Mouse (Mus musculus) left cerebral cortex, adult 18-20 months (tissue): ENCODE measurements around the gene Ccdc22. TPM values are rescaled to one million over a fixed set of nuclear protein-coding genes. Genes with fewer than 3 reads are reported as not detected.

Experiments
- DNase-seq, 2 experiments: peaks; one replicate each; pipeline ENCODE4 v3.0.0; 2021 to 2022; ENCODE audit warnings: low spot score in 2 of 2, mixed read lengths in 1 of 2
- long read RNA-seq, 2 experiments: library from polyadenylated mRNA; stranded (forward); transcript quantifications; one replicate each; pipeline ENCODE4 v2.0.0; 2021
- total RNA-seq, 2 experiments: library from RNA; stranded (reverse); gene quantifications; 2 replicates each; pipeline ENCODE4 v1.2.3; 2021

Gene Ccdc22
- 10 to 100 TPM; 29.0 to 34.2 TPM for total RNA-seq
- long read RNA-seq, experiment 1, transcript Ccdc22-201 (17 exons, 2,353 nt): major isoform, 30 of 52 reads
- long read RNA-seq, experiment 1, partial matches to known transcripts: 7 of 52 reads
- long read RNA-seq, experiment 1, other reads (novel, unspliced or antisense): 14 of 52 reads
- long read RNA-seq, experiment 2, transcript Ccdc22-201 (17 exons, 2,353 nt): major isoform, 42 of 61 reads
- long read RNA-seq, experiment 2, partial matches to known transcripts: 6 of 61 reads
- long read RNA-seq, experiment 2, other reads (novel, unspliced or antisense): 13 of 61 reads

DNA sequence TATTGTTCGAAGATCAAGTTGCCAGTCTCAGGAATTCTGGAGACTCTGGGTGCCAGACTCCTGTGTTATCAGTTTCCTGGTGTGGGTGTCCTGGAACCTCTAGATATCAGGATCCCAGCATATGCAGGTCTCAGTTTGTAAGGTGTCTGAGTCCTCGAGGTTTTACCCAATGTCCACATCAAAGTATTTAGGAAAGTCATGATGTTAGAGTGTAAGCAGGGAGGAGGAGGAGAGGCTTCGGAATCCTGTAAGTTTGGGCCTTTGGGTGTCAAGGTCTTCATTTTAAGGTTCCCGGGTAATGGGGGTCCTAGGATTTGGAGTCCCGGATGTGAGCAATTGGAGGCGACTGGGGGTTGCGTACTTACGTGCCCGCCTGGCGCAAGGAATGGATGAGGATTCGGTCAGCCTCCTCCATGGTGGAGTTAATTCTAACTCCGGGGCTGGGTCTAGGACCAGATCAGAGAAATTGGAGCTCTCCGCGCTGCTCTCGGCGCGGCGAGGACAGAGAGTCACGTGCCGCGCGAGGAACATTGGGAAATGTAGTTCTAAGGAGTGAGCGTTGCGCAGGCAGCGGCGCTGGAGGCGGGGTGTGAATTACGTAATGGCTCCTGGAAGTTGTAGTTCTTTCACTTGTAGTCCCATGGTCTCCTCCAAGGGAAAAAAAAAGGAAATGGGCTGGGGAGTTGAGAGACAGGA is at the start of gene Ccdc22:
Ccdc22 (minus strand) TSS at position 639 of the 696 bp plus-strand sequence.
- peak; percentile 79 to 86 for DNase-seq

- DNase-seq: peak; percentile 29 to 51
Measured at GRCm38 (mm10) chrX:7648671-7649304, 43.5 kb upstream of the Ccdc22 start.

GRCm38 (mm10) chrX:7645349-7645748 is 40.0 kb upstream of the Ccdc22 start:
- peak; percentile 74 to 80 for DNase-seq

DNA sequence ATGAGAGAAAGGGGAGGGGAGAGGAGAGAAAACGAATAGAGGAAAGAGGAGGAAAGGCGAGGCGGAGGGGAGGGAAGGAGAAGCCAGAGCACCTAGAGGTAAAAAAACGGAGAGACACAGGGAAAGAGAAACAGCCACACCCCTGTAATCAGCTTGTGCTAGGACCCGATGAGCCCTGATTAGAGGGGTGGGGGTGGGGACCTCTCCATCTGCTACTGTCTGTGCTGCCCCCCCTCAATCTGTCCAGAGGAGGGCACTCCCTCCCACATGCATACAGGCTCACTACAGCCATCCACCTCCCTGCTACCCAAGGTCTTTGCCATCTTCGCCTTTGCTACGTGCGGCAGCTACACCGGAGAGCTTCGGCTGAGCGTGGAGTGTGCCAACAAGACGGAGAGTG is 35.5 kb upstream of the Ccdc22 start:
- DNase-seq: no peak

- DNase-seq: peak in 1 of 2 experiments; percentile 18
Measured at GRCm38 (mm10) chrX:7639536-7640325, 34.4 kb upstream of the Ccdc22 start.

DNA sequence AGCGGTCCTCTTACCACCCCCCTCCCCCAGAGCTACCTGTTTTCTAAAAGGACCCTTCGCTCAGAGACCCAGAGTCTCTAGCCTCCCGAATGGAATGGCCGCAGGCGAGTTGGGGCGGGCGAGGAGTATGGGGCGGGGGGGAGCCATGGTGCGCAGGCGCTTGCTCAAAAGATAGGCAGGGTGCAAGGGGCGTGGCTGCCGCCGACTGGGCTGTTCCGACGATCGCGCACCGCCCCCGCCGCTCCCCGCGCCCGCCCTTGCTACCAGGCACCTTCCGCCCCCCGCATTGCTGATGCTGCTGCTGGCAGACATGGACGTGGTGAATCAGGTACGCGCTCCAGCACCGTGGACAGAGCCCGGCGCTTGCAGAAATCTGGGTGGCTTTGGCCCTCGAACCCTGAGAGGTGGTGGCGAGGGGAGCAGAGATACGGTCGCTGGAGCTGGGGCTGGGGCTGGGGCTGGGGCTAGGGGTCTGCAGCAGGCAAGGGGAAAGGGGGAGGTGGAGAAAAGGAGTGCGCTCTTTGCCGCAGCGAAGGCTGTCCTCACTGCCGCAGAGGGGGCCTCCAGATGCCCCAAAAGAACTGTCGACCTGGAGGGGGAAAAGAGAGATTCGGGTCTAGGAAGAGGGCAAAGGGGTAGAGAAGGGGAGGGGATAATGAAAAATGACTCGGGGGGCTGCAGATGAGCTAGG is 33.2 kb upstream of the Ccdc22 start, which contains the start of gene Syp:
Syp (plus strand) TSS at position 71 of the 691 bp plus-strand sequence.
- peak; percentile 84 to 85 for DNase-seq

DNA sequence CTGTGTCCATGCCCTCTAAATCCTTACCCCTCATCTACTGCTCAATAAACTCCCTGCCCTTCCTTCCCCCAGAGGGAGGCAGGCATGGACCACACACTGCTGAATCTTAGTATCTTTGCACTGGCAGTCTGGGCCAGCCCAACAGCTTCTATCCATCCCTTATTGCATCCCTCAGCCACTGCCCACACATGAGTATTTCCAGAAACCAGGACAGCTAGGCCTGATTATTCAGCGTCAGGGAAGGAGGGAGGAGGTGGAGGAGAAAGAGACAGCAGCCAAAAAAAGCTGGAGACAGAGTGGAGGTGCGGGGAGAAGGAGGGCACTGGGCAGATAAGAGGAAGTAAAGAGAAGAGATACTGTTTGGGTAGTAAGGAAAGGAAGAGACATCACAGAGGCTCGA is 29.8 kb upstream of the Ccdc22 start:
- peak in 1 of 2 experiments; percentile 74 for DNase-seq

GRCm38 (mm10) chrX:7632560-7632959 is 27.2 kb upstream of the Ccdc22 start:
- no peak for DNase-seq

DNA sequence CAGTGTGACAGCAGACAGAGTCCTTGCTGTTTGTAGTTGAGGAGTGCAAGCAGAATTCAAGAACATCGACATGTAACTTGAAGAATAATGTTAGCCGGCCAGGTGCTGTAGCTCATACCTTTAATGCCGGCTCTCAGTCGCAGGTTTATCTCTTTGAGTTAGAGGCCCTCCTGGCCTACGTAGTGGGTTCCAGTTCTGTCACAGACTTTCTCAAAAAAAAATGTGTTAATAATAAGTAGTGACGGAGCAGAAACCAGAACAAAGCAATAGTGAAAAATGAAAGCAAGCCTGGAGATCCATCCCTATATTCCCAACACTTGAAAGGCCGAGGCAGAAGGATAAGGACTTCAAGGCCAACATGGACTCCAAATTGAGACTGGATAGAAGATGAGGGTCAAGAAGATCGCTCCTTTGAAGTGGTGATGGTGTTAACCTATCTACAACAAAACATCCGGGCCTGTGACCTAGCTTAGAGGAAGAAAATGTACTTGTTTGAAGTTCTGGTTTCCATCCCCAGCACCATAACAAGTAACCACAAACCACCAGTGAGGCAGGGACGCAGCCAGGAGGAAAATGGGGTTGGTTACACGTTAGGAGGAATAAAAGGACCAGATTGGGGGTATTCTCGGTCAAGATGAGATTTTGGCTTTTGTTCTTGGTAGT is 12.7 kb upstream of the Ccdc22 start:
- DNase-seq: no peak

- DNase-seq: no peak
Measured at GRCm38 (mm10) chrX:7610536-7611258, 5.4 kb upstream of the Ccdc22 start.

DNA sequence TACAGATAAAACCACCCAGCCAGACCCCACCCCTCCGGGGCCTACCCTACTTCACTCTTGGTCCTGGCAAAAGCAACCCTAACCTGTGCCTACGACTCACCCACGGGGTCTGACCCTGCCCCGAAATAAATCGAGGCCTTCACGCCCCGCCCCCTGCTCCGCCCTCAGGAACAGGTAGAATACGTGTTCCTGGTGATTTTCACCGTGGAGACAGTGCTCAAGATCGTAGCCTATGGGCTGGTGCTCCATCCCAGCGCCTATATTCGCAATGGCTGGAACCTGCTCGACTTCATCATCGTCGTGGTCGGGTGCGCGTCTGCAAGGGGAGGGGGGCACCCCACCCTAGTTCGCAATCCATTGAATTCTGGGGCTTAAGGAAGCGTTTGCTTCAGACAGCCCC is 4.7 kb upstream of the Ccdc22 start:
- no peak for DNase-seq

- no peak for DNase-seq
Measured at GRCm38 (mm10) chrX:7606783-7607182, 1.5 kb upstream of the Ccdc22 start, which contains the start of gene Cacna1f. Gene Cacna1f, plus strand, starts transcription at chrX:7607083.

DNA sequence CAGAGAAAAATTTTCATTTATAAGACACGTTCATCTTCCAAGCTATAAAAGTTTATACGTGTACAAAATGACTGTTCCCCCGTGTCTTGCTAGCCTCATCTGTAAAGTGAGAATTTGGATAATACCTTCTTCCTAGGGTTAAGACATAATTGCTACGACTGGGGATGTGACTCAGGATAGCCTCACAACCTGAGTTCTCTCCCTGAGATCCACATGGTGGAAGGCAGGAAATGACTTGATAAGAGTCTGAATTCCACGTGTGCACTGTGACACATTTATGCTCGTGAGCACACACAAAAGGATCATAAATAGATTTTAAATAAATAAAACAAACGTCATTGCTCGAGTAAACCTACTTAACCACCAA is 241 bp upstream of the Ccdc22 start:
- DNase-seq: no peak

DNA sequence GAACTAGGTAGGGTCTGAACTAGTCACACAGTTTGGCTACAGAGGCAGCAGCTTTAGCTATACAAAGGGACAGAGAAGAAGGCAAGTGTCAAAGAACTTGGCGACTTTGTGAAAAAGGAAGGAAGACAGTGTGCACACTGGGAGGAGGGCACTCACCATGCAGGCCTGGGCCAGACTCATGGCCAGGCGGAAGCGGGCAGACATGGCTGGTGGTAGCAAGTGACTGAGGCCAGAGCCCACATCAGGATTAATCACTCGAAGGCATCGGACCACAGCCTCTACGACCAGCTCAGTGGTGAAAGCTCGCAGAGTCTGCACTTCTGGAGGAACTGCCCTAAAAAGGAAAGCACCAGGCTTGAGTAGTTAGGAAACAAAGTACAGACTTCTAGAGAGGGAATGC is 1.3 kb downstream of the Ccdc22 start:
- DNase-seq: no peak

GRCm38 (mm10) chrX:7595371-7595770 is 9.9 kb downstream of the Ccdc22 start:
- peak in 1 of 2 experiments; percentile 15 for DNase-seq

DNA sequence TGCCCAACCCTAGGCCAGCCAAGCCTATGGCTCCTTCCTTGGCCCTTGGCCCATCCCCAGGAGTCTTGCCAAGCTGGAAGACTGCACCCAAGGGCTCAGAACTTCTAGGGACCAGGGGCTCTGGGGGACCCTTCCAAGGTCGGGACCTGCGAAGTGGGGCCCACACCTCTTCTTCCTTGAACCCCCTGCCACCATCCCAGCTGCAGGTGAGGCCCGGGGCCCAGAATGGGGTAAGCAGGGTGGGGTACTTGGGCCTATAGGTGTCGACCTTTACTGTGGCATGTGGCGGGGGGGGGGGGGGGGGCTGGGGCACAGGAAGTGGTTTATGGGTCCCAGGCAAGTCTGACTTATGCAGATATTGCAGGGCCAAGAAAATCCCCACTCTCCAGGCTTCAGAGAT is 19.0 kb downstream of the Ccdc22 start:
- no peak for DNase-seq

DNA sequence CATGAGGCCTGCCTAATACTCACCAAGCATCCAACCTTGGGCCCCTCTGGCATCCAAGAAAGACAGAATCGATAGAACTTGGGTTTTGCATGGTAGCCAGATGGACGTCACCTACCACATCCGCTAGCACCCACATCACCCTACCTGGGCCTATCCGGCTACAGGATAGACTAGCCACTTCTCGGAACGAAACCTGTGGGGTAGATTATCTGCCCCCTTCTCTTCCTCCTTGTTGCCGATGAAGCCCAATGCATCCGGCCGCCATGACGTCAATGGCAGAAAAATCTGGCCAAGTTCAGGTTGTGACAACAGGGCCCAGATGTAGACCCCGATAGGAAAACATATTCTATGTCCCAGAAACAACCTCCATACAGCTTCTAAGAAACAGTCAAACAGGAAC is 21.4 kb downstream of the Ccdc22 start:
- DNase-seq: no peak

- DNase-seq: no peak
Measured at GRCm38 (mm10) chrX:7581151-7581550, 24.2 kb downstream of the Ccdc22 start.

- no peak for DNase-seq
Measured at GRCm38 (mm10) chrX:7574885-7575231, 30.5 kb downstream of the Ccdc22 start.
